Comparison of ENCODE assay signal across 8 mouse cellular contexts in the genomic region with DNA sequence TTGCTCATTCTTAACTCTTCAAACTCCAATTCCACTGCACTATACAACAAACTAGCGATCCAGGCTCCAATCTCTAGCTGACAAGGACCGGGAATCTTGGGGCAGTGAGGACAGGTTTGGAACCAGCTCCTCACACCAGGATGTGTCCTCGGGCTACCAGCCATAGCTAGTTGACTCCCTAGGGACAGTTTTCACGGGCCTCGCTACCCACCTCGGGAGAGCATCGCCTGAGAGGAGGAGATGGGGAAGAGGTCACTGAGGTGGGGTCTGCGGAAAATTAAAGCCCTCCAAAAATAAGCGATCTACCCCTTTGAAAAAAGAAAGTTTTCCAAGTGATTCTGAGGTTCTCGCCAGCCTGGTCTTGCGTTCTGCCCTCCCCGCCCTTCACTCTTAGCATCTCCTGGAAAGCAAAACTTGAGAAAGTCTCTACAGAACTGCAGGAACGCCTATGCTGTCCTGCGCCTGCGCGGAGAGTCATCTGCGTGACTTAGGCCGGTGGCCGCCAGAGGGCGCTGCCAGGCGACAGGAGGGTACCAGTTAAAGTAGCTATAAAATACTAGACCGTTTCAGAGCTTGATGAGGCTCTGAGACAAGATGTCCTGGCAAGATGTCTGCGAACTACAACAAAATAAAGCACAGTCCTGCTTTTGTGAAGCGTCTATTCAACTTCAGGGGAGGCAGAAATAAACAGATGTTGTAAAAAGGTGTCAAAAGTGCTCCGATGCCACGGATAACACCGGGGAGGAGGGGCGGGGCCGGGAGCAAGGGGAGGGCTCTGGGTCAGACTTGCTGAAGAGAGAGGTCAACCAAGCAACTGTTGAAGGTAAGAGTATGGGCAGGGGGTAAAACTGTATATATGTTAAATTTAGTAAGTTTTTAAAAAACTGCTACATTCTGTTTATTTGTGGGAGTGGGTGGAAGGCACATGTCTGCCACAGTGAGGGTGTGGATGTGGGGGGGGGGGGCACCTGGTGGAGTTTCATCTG. TPM values are rescaled to one million over a fixed set of nuclear protein-coding genes. Genes with fewer than 3 reads are reported as not detected.
DNase-seq lines count a peak whose midpoint lies in the region; ATAC-seq and TF ChIP-seq lines count a peak whose summit lies in the region.

No protein-coding gene starts in this region.

- 5% methylated on average over 29 of the region's 29 CpGs for WGBS in forebrain, embryonic 13.5 days
- 5% methylated on average over 29 of the region's 29 CpGs for whole genome bisulfite sequencing in liver, embryonic 15.5 days (ENCODE audit: insufficient replicate concordance)
- WGBS in neural tube, embryonic 12.5 days: 4% methylated on average over 29 of the region's 29 CpGs
- 6% methylated on average over 29 of the region's 29 CpGs for WGBS in stomach, postnatal 0 days

- peak overlapping the region; percentile 57 for H3K4me2 ChIP-seq in forebrain, embryonic 13.5 days
- H3K4me2 ChIP-seq in liver, embryonic 15.5 days: peak overlapping the region; percentile 57
- peak overlapping the region; percentile 57 for H3K4me2 ChIP-seq in neural tube, embryonic 12.5 days (replicated peaks)
- H3K4me2 ChIP-seq in stomach, postnatal 0 days (replicated peaks; ENCODE audit: low read depth): peak overlapping the region; percentile 29; the same call in 1 of the 2 replicates

- H3K36me3 ChIP-seq in ES-Bruce4 (ENCODE audit: control insufficient read depth, insufficient read depth, low read length, poor library complexity, severe bottlenecking): no peaks in the 10 kb centered on the region
- H3K36me3 ChIP-seq in forebrain, embryonic 13.5 days (ENCODE audit: poor library complexity, severe bottlenecking): no peaks in the 10 kb centered on the region
- H3K36me3 ChIP-seq in liver, embryonic 15.5 days (replicated peaks): no peaks in the 10 kb centered on the region
- no peaks in the 10 kb centered on the region for H3K36me3 ChIP-seq in neural tube, embryonic 12.5 days
- H3K36me3 ChIP-seq in stomach, postnatal 0 days (ENCODE audit: control insufficient read depth, insufficient read depth, low read length): no peaks in the 10 kb centered on the region

- peak; percentile 78; the same call in 1 of the 2 replicates for ATAC-seq in cerebellum, adult (ENCODE audit: insufficient number of reproducible peaks, low FRiP score, low TSS enrichment)
- peak; percentile 84 for ATAC-seq in forebrain, embryonic 13.5 days
- peak; percentile 37; the same call in 1 of the 2 replicates for ATAC-seq in liver, embryonic 15.5 days (ENCODE audit: insufficient read depth)
- peak; percentile 76 for ATAC-seq in neural tube, embryonic 12.5 days (ENCODE audit: low FRiP score, low read depth)
- peak; percentile 80 for ATAC-seq in stomach, postnatal 0 days (ENCODE audit: low FRiP score, low TSS enrichment)

- intact Hi-C loops in heart, postnatal 10 days (cut with DNase I): loop anchor here (2.0 to 5.0 kb wide), 3 partner anchors 68 to 397 kb away; a partner anchor contains a TSS

- DNase-seq in heart, postnatal 10 days: peak; percentile 86 to 93
- peak; percentile 95 for DNase-seq in kidney, postnatal 4 days
- DNase-seq in stomach, postnatal 0 days (ENCODE audit: low spot score): peak; percentile 91

- no peak overlapping the region for H3K27ac ChIP-seq in ES-Bruce4 (ENCODE audit: insufficient read depth, low read length)
- H3K27ac ChIP-seq in forebrain, embryonic 13.5 days: no peak overlapping the region
- H3K27ac ChIP-seq in liver, embryonic 15.5 days (replicated peaks): no peak overlapping the region
- no peak overlapping the region for H3K27ac ChIP-seq in neural tube, embryonic 12.5 days
- no peak overlapping the region for H3K27ac ChIP-seq in stomach, postnatal 0 days (replicated peaks)

- no peak for TF ChIP-seq POLR2A in ES-Bruce4 (IDR thresholded peaks at IDR 0.05; ENCODE audit: insufficient read depth, low read length)

- H3K9ac ChIP-seq in ES-Bruce4 (ENCODE audit: low read depth, poor library complexity, severe bottlenecking): no peak overlapping the region
- H3K9ac ChIP-seq in forebrain, embryonic 13.5 days: 0 out of 2 replicates have a peak overlapping the region, but pooled peaks have one; percentile 32
- H3K9ac ChIP-seq in liver, embryonic 15.5 days: no peak overlapping the region
- no peak overlapping the region for H3K9ac ChIP-seq in neural tube, embryonic 12.5 days
- no peak overlapping the region for H3K9ac ChIP-seq in stomach, postnatal 0 days (ENCODE audit: low read length)

- no peaks in the 10 kb centered on the region for H3K27me3 ChIP-seq in ES-Bruce4 (ENCODE audit: control insufficient read depth, insufficient read depth, low read length, poor library complexity, severe bottlenecking)
- peaks cover 51% of the 10 kb centered on the region for H3K27me3 ChIP-seq in forebrain, embryonic 13.5 days
- H3K27me3 ChIP-seq in liver, embryonic 15.5 days: peaks cover 87% of the 10 kb centered on the region
- peaks cover 29% of the 10 kb centered on the region for H3K27me3 ChIP-seq in neural tube, embryonic 12.5 days (replicated peaks)
- H3K27me3 ChIP-seq in stomach, postnatal 0 days (ENCODE audit: control insufficient read depth, insufficient read depth, low read length): peaks cover 3% of the 10 kb centered on the region

- no peaks in the 10 kb centered on the region for H3K9me3 ChIP-seq in ES-Bruce4 (replicated peaks; ENCODE audit: control insufficient read depth, insufficient read depth, low read length, poor library complexity, severe bottlenecking)
- no peaks in the 10 kb centered on the region for H3K9me3 ChIP-seq in forebrain, embryonic 13.5 days (replicated peaks)
- no peaks in the 10 kb centered on the region for H3K9me3 ChIP-seq in liver, embryonic 15.5 days (replicated peaks)
- no peaks in the 10 kb centered on the region for H3K9me3 ChIP-seq in neural tube, embryonic 12.5 days
- no peaks in the 10 kb centered on the region for H3K9me3 ChIP-seq in stomach, postnatal 0 days (ENCODE audit: control insufficient read depth, low read length)

- no peaks in the 10 kb centered on the region for H3K4me1 ChIP-seq in ES-Bruce4 (ENCODE audit: control insufficient read depth, insufficient read depth, low read length)
- peaks cover 8% of the 10 kb centered on the region; the same call in 1 of the 2 replicates for H3K4me1 ChIP-seq in forebrain, embryonic 13.5 days
- H3K4me1 ChIP-seq in liver, embryonic 15.5 days (replicated peaks): peaks cover 7% of the 10 kb centered on the region; the same call in 1 of the 2 replicates
- peaks cover 6% of the 10 kb centered on the region for H3K4me1 ChIP-seq in neural tube, embryonic 12.5 days
- no peaks in the 10 kb centered on the region for H3K4me1 ChIP-seq in stomach, postnatal 0 days (replicated peaks; ENCODE audit: control insufficient read depth, insufficient read depth)

- no peak for TF ChIP-seq EP300 in ES-Bruce4 (IDR thresholded peaks at IDR 0.05; ENCODE audit: insufficient read depth, low read depth, low read length)
- no peak for TF ChIP-seq EP300 in stomach, postnatal 0 days (optimal IDR thresholded peaks at IDR 0.05)

- H3K4me3 ChIP-seq in ES-Bruce4 (ENCODE audit: low read depth, low read length): 0 out of 2 replicates have a peak overlapping the region, but pooled peaks have one; percentile 13
- peak overlapping the region; percentile 31 for H3K4me3 ChIP-seq in forebrain, embryonic 13.5 days
- peak overlapping the region; percentile 21; the same call in 1 of the 2 replicates for H3K4me3 ChIP-seq in liver, embryonic 15.5 days (replicated peaks)
- H3K4me3 ChIP-seq in neural tube, embryonic 12.5 days: peak overlapping the region; percentile 12
- H3K4me3 ChIP-seq in stomach, postnatal 0 days (ENCODE audit: low read depth, low read length): no peak overlapping the region

- TF ChIP-seq CTCF in ES-Bruce4 (IDR thresholded peaks at IDR 0.05; ENCODE audit: low read depth, low read length): peak; percentile 91
- peak; percentile 97 for TF ChIP-seq CTCF in stomach, postnatal 0 days (IDR thresholded peaks at IDR 0.05; ENCODE audit: low read depth)

RNA-seq across cellular contexts. Expression of a gene that starts 6.4 kb away (rescaled TPM):
- 35.4 and 35.6 TPM in 2 replicates for polyA plus RNA-seq in ES-Bruce4 (2011; ENCODE audit: insufficient read depth, insufficient read length, low read depth, missing spikeins)
- 84.6 and 97.0 TPM in 2 replicates for polyA plus RNA-seq in forebrain, embryonic 13.5 days (2015; fragmentation: Nextera tagmentation; extraction: Ambion mirVana)
- 1 to 10 TPM; 8.7 to 8.9 TPM for total RNA-seq in heart, postnatal 10 days (2021)
- 9.5 and 10.6 TPM in 2 replicates for polyA plus RNA-seq in liver, embryonic 15.5 days (2015; fragmentation: Nextera tagmentation; extraction: Ambion mirVana)
- polyA plus RNA-seq in neural tube, embryonic 12.5 days (2016; fragmentation: Nextera tagmentation; extraction: Ambion mirVana): 81.7 and 93.4 TPM in 2 replicates
- 32.3 and 32.9 TPM in 2 replicates for polyA plus RNA-seq in stomach, postnatal 0 days (2015; fragmentation: Nextera tagmentation; extraction: Ambion mirVana)

RNA-seq across cellular contexts. Expression of a gene that starts 24.6 kb away (rescaled TPM):
- polyA plus RNA-seq in ES-Bruce4 (2011; ENCODE audit: insufficient read depth, insufficient read length, low read depth, missing spikeins): 0.67 and 0.68 TPM in 2 replicates
- polyA plus RNA-seq in forebrain, embryonic 13.5 days (2015; fragmentation: Nextera tagmentation; extraction: Ambion mirVana): 0.34 TPM in 2 replicates
- total RNA-seq in heart, postnatal 10 days (2021): not detected
- not detected in 2 replicates for polyA plus RNA-seq in liver, embryonic 15.5 days (2015; fragmentation: Nextera tagmentation; extraction: Ambion mirVana)
- polyA plus RNA-seq in neural tube, embryonic 12.5 days (2016; fragmentation: Nextera tagmentation; extraction: Ambion mirVana): 0.73 and 1.2 TPM in 2 replicates
- 0.02 TPM in 1 of 2 replicates, not detected in the other for polyA plus RNA-seq in stomach, postnatal 0 days (2015; fragmentation: Nextera tagmentation; extraction: Ambion mirVana)

RNA-seq across cellular contexts. Expression of a gene that starts 55.8 kb away (rescaled TPM):
- not detected in 2 replicates for polyA plus RNA-seq in ES-Bruce4 (2011; ENCODE audit: insufficient read depth, insufficient read length, low read depth, missing spikeins)
- 0.14 TPM in 1 of 2 replicates, not detected in the other for polyA plus RNA-seq in forebrain, embryonic 13.5 days (2015; fragmentation: Nextera tagmentation; extraction: Ambion mirVana)
- not detected for total RNA-seq in heart, postnatal 10 days (2021)
- 0.07 TPM in 1 of 2 replicates, not detected in the other for polyA plus RNA-seq in liver, embryonic 15.5 days (2015; fragmentation: Nextera tagmentation; extraction: Ambion mirVana)
- not detected in 2 replicates for polyA plus RNA-seq in neural tube, embryonic 12.5 days (2016; fragmentation: Nextera tagmentation; extraction: Ambion mirVana)
- polyA plus RNA-seq in stomach, postnatal 0 days (2015; fragmentation: Nextera tagmentation; extraction: Ambion mirVana): 0.07 and 0.08 TPM in 2 replicates
